Mouse (Mus musculus): ENCODE results near the gene Lsm7. TPM values are rescaled to one million over a fixed set of nuclear protein-coding genes. Genes with fewer than 3 reads are reported as not detected.

Gene Lsm7
- 248 and 290 TPM in 2 replicates for polyA plus RNA-seq (2014; fragmentation: Nextera tagmentation; extraction: Ambion mirVana)

- under 1% methylated on average over 81 of the region's 81 CpGs for WGBS
- Histone ChIP-seq H3K27ac (ENCODE audit: low read depth, low read length) (peak within 1 kb of the TSS; percentile 8; the same call in 1 of the 2 replicates), H3K4me2 (peak within 1 kb of the TSS; percentile 97), H3K36me3 (ENCODE audit: control insufficient read depth, insufficient read depth, low read length) (peaks cover 7% of the 10 kb centered on the region), H3K9me3 (ENCODE audit: control insufficient read depth, low read length) (no peaks in the 10 kb centered on the region), H3K4me1 (ENCODE audit: control insufficient read depth, insufficient read depth, low read length) (peaks cover 19% of the 10 kb centered on the region), H3K9ac (ENCODE audit: low read length) (peak within 1 kb of the TSS; percentile 86), H3K27me3 (ENCODE audit: control insufficient read depth, insufficient read depth, low read length) (no peaks in the 10 kb centered on the region), H3K4me3 (ENCODE audit: low read depth, low read length) (peak within 1 kb of the TSS; percentile 91)
- peak; percentile 100 for DNase-seq (ENCODE audit: low spot score, missing footprints)
- peak; percentile 81 for ATAC-seq (ENCODE audit: low FRiP score)
Measured at GRCm38 (mm10) chr10:80854913-80855748, at the start of gene Lsm7, which contains the start of gene Sppl2b. Lsm7 (minus strand) TSS chr10:80855209. Sppl2b (plus strand) TSS chr10:80855275.

- H3K9ac ChIP-seq (ENCODE audit: low read length), result no peak overlapping the region
- no peak overlapping the region for H3K4me3 ChIP-seq (ENCODE audit: low read depth, low read length)
- H3K4me1 ChIP-seq (ENCODE audit: control insufficient read depth, insufficient read depth, low read length), result peaks cover 3% of the 10 kb centered on the region
- DNase-seq (ENCODE audit: low spot score, missing footprints), result no peak
- no peak overlapping the region for H3K4me2 ChIP-seq
- ATAC-seq (ENCODE audit: low FRiP score), result no peak
- H3K27me3 ChIP-seq (ENCODE audit: control insufficient read depth, insufficient read depth, low read length), result no peaks in the 10 kb centered on the region
- H3K36me3 ChIP-seq (ENCODE audit: control insufficient read depth, insufficient read depth, low read length), result peaks cover 33% of the 10 kb centered on the region
- H3K27ac ChIP-seq (ENCODE audit: low read depth, low read length), result no peak overlapping the region
- H3K9me3 ChIP-seq (ENCODE audit: control insufficient read depth, low read length), result no peaks in the 10 kb centered on the region
- WGBS, result 95% methylated on average over 11 of the region's 11 CpGs
Measured at GRCm38 (mm10) chr10:80904709-80905108, 49.7 kb upstream of the Lsm7 start.

- H3K4me1 ChIP-seq (ENCODE audit: control insufficient read depth, insufficient read depth, low read length), result peaks cover 8% of the 10 kb centered on the region
- H3K4me2 ChIP-seq, result no peak overlapping the region
- no peak for ATAC-seq (ENCODE audit: low FRiP score)
- no peak overlapping the region for H3K27ac ChIP-seq (ENCODE audit: low read depth, low read length)
- H3K36me3 ChIP-seq (ENCODE audit: control insufficient read depth, insufficient read depth, low read length), result peaks cover 33% of the 10 kb centered on the region
- no peaks in the 10 kb centered on the region for H3K27me3 ChIP-seq (ENCODE audit: control insufficient read depth, insufficient read depth, low read length)
- no peak for DNase-seq (ENCODE audit: low spot score, missing footprints)
- H3K9ac ChIP-seq (ENCODE audit: low read length), result no peak overlapping the region
- WGBS, result 91% methylated on average over 28 of the region's 28 CpGs
- H3K4me3 ChIP-seq (ENCODE audit: low read depth, low read length), result no peak overlapping the region
- H3K9me3 ChIP-seq (ENCODE audit: control insufficient read depth, low read length), result no peaks in the 10 kb centered on the region
Measured at GRCm38 (mm10) chr10:80904004-80904693, 49.1 kb upstream of the Lsm7 start.

DNA sequence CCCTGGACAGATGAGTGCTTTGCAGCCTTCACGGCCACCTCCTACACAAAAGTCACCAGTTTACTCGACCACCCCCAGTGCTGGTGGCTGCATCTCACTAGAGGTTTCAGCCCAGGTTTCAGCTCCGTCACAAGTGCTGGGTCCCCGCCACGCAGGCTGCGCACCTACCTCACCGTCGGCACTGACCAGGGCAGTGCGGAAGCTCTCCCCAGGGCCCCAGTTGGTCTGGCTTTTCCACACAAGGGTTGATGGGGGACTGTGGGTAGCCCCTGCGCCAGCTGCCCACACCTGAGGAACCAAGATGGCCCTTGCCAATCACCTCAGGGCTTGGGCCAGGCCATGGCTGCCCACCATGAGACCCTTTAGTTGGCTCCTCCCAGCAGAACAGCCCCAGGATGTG lies 48.3 kb upstream of the Lsm7 start:
- Histone ChIP-seq H3K27me3 (ENCODE audit: control insufficient read depth, insufficient read depth, low read length) (no peaks in the 10 kb centered on the region), H3K4me3 (ENCODE audit: low read depth, low read length) (no peak overlapping the region), H3K4me1 (ENCODE audit: control insufficient read depth, insufficient read depth, low read length) (peaks cover 8% of the 10 kb centered on the region), H3K4me2 (no peak overlapping the region), H3K27ac (ENCODE audit: low read depth, low read length) (no peak overlapping the region), H3K36me3 (ENCODE audit: control insufficient read depth, insufficient read depth, low read length) (peaks cover 31% of the 10 kb centered on the region), H3K9ac (ENCODE audit: low read length) (no peak overlapping the region), H3K9me3 (ENCODE audit: control insufficient read depth, low read length) (no peaks in the 10 kb centered on the region)
- no peak for DNase-seq (ENCODE audit: low spot score, missing footprints)
- WGBS, result 95% methylated on average over 10 of the region's 10 CpGs
- no peak for ATAC-seq (ENCODE audit: low FRiP score)

- H3K36me3 ChIP-seq (ENCODE audit: control insufficient read depth, insufficient read depth, low read length), result peaks cover 26% of the 10 kb centered on the region
- ATAC-seq (ENCODE audit: low FRiP score), result no peak
- WGBS, result 92% methylated on average over 9 of the region's 9 CpGs
- no peak overlapping the region for H3K9ac ChIP-seq (ENCODE audit: low read length)
- H3K9me3 ChIP-seq (ENCODE audit: control insufficient read depth, low read length), result no peaks in the 10 kb centered on the region
- H3K4me1 ChIP-seq (ENCODE audit: control insufficient read depth, insufficient read depth, low read length), result peaks cover 8% of the 10 kb centered on the region
- H3K27ac ChIP-seq (ENCODE audit: low read depth, low read length), result no peak overlapping the region
- no peak for DNase-seq (ENCODE audit: low spot score, missing footprints)
- H3K4me3 ChIP-seq (ENCODE audit: low read depth, low read length), result no peak overlapping the region
- no peaks in the 10 kb centered on the region for H3K27me3 ChIP-seq (ENCODE audit: control insufficient read depth, insufficient read depth, low read length)
- H3K4me2 ChIP-seq, result no peak overlapping the region
Measured at GRCm38 (mm10) chr10:80902273-80902940, 47.4 kb upstream of the Lsm7 start.

GRCm38 (mm10) chr10:80901409-80902272 lies 46.6 kb upstream of the Lsm7 start:
- 90% methylated on average over 19 of the region's 19 CpGs for WGBS
- H3K27me3 ChIP-seq (ENCODE audit: control insufficient read depth, insufficient read depth, low read length), result no peaks in the 10 kb centered on the region
- no peak for DNase-seq (ENCODE audit: low spot score, missing footprints)
- no peak overlapping the region for H3K4me3 ChIP-seq (ENCODE audit: low read depth, low read length)
- no peaks in the 10 kb centered on the region for H3K9me3 ChIP-seq (ENCODE audit: control insufficient read depth, low read length)
- no peak overlapping the region for H3K27ac ChIP-seq (ENCODE audit: low read depth, low read length)
- ATAC-seq (ENCODE audit: low FRiP score), result no peak
- H3K4me2 ChIP-seq, result no peak overlapping the region; the same call in 1 of the 2 replicates
- H3K36me3 ChIP-seq (ENCODE audit: control insufficient read depth, insufficient read depth, low read length), result peaks cover 24% of the 10 kb centered on the region
- peaks cover 8% of the 10 kb centered on the region for H3K4me1 ChIP-seq (ENCODE audit: control insufficient read depth, insufficient read depth, low read length)
- H3K9ac ChIP-seq (ENCODE audit: low read length), result no peak overlapping the region

DNA sequence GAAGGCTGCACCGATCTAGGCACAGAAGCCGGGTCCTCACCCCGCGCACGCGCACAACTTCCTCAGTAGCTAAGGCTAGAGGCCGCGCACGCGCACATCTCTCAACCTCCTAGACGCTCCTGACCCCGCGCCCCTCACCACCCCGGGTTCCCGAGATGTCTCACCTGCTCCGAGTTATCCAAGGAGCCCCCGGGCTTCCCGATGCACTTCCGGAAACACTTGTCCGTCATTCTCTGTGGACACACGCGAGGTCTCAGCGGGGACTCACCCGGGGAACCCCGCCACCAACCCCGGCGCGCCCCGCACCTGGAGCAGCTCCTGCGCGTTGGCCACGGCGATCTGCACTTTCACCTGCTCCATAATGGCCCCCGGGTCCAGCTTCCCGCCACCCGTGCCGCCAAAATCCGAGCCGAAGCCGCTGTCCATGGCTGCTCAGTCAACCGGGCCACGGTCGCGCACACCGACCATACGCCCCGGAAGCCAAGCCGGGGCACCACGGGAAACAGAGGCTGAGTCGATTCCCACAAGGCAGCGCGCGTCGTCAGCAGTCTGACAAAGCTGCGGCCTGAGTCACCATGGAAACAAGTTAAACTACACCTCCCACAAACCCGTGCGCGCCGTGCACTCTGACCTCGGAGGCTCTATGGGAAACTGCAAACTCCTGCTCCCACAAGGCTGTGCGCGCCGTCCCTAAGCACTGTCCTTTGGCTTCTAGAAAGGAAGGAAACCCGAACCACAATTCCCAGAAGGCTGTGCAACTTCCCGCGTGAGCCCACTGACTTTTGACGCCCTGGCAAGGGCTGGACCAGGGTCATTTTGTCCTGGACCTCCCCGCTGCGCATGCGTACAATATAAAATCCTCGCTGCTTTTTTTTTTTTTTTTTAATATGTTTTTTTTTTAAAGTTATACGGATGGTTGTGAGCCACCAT lies 45.6 kb upstream of the Lsm7 start, which contains the start of gene Timm13:
Gene Timm13, minus strand, starts transcription at position 652 of the 930 bp plus-strand sequence.
- H3K4me3 ChIP-seq (ENCODE audit: low read depth, low read length), result peak within 1 kb of the TSS; percentile 90
- ATAC-seq (ENCODE audit: low FRiP score), result peak; percentile 95
- under 1% methylated on average over 72 of the region's 72 CpGs for WGBS
- peaks cover 8% of the 10 kb centered on the region for H3K4me1 ChIP-seq (ENCODE audit: control insufficient read depth, insufficient read depth, low read length)
- no peaks in the 10 kb centered on the region for H3K9me3 ChIP-seq (ENCODE audit: control insufficient read depth, low read length)
- H3K36me3 ChIP-seq (ENCODE audit: control insufficient read depth, insufficient read depth, low read length), result peaks cover 20% of the 10 kb centered on the region
- DNase-seq (ENCODE audit: low spot score, missing footprints), result peak; percentile 100
- H3K4me2 ChIP-seq, result peak within 1 kb of the TSS; percentile 98
- H3K9ac ChIP-seq (ENCODE audit: low read length), result peak within 1 kb of the TSS; percentile 83
- peak within 1 kb of the TSS; percentile 61 for H3K27ac ChIP-seq (ENCODE audit: low read depth, low read length)
- H3K27me3 ChIP-seq (ENCODE audit: control insufficient read depth, insufficient read depth, low read length), result no peaks in the 10 kb centered on the region
